Mouse (Mus musculus): Measurements from ENCODE around the gene Gjd2. TPM values are rescaled to one million over a fixed set of nuclear protein-coding genes. Genes with fewer than 3 reads are reported as not detected.

The Gjd2 gene
- polyA plus RNA-seq (2015; fragmentation: Nextera tagmentation; extraction: Ambion mirVana) = 0.23 and 0.25 TPM in 2 replicates

- no peak within 1 kb of the TSS for H3K9ac ChIP-seq
- under 1% methylated on average over 60 of the region's 60 CpGs for WGBS
- ATAC-seq (ENCODE audit: insufficient number of reproducible peaks, low FRiP score, low TSS enrichment, low read depth) = peak; percentile 39; the same call in 1 of the 2 replicates
These were observed at the start of gene Gjd2 for GRCm38 (mm10) chr2:114013295-114013771. Gene Gjd2, minus strand, starts transcription at chr2:114013619.

GRCm38 (mm10) chr2:114060071-114060591 is 46.7 kb upstream of the Gjd2 start:
- ATAC-seq (ENCODE audit: insufficient number of reproducible peaks, low FRiP score, low TSS enrichment, low read depth) = peak; percentile 30; the same call in 1 of the 2 replicates
- WGBS = 47% methylated on average over 6 of the region's 6 CpGs
- H3K27ac ChIP-seq (replicated peaks) = no peak overlapping the region

More at GRCm38 (mm10) chr2:114013295-114013771, at the start of gene Gjd2:
- peaks cover 56% of the 10 kb centered on the region for H3K27me3 ChIP-seq
- no peak within 1 kb of the TSS for H3K27ac ChIP-seq (replicated peaks)
- peak within 1 kb of the TSS; percentile 37 for H3K4me3 ChIP-seq (replicated peaks)
- no peaks in the 10 kb centered on the region for H3K36me3 ChIP-seq
- peaks cover 12% of the 10 kb centered on the region for H3K4me1 ChIP-seq
- H3K4me2 ChIP-seq (replicated peaks) = peak within 1 kb of the TSS; percentile 59
- H3K9me3 ChIP-seq (replicated peaks) = no peaks in the 10 kb centered on the region

GRCm38 (mm10) chr2:114059608-114060007 is 46.2 kb upstream of the Gjd2 start:
- H3K4me3 ChIP-seq (replicated peaks) = no peak overlapping the region
- no peaks in the 10 kb centered on the region for H3K36me3 ChIP-seq
- no peak overlapping the region for H3K4me2 ChIP-seq (replicated peaks)
- WGBS = 80% methylated on average over 1 of the region's 1 CpGs
- peaks cover 6% of the 10 kb centered on the region; the same call in 1 of the 2 replicates for H3K4me1 ChIP-seq
- no peak for ATAC-seq (ENCODE audit: insufficient number of reproducible peaks, low FRiP score, low TSS enrichment, low read depth)
- H3K9me3 ChIP-seq (replicated peaks) = no peaks in the 10 kb centered on the region
- no peak overlapping the region for H3K9ac ChIP-seq
- H3K27ac ChIP-seq (replicated peaks) = no peak overlapping the region
- H3K27me3 ChIP-seq = no peaks in the 10 kb centered on the region

More at GRCm38 (mm10) chr2:114060071-114060591, 46.7 kb upstream of the Gjd2 start:
- Histone ChIP-seq H3K36me3 (no peaks in the 10 kb centered on the region), H3K27me3 (no peaks in the 10 kb centered on the region), H3K4me1 (peaks cover 6% of the 10 kb centered on the region; the same call in 1 of the 2 replicates), H3K9ac (no peak overlapping the region), H3K4me3 (replicated peaks) (no peak overlapping the region), H3K4me2 (replicated peaks) (no peak overlapping the region), H3K9me3 (replicated peaks) (no peaks in the 10 kb centered on the region)

GRCm38 (mm10) chr2:114058226-114058796 is 44.9 kb upstream of the Gjd2 start:
- H3K9me3 ChIP-seq (replicated peaks) = no peaks in the 10 kb centered on the region
- no peak overlapping the region for H3K4me2 ChIP-seq (replicated peaks)
- peaks cover 6% of the 10 kb centered on the region; the same call in 1 of the 2 replicates for H3K4me1 ChIP-seq
- H3K4me3 ChIP-seq (replicated peaks) = no peak overlapping the region
- no peak overlapping the region for H3K9ac ChIP-seq
- WGBS = 74% methylated on average over 10 of the region's 10 CpGs
- H3K27ac ChIP-seq (replicated peaks) = no peak overlapping the region
- H3K36me3 ChIP-seq = no peaks in the 10 kb centered on the region
- no peaks in the 10 kb centered on the region for H3K27me3 ChIP-seq
- ATAC-seq (ENCODE audit: insufficient number of reproducible peaks, low FRiP score, low TSS enrichment, low read depth) = no peak

- no peak overlapping the region for H3K9ac ChIP-seq
- peaks cover 6% of the 10 kb centered on the region; the same call in 1 of the 2 replicates for H3K4me1 ChIP-seq
- no peaks in the 10 kb centered on the region for H3K9me3 ChIP-seq (replicated peaks)
- 0 out of 2 replicates have a peak overlapping the region, but pooled peaks have one; percentile 1 for H3K4me2 ChIP-seq (replicated peaks)
- H3K27me3 ChIP-seq = no peaks in the 10 kb centered on the region
- WGBS = 26% methylated on average over 10 of the region's 10 CpGs
- no peak overlapping the region; the same call in 1 of the 2 replicates for H3K27ac ChIP-seq (replicated peaks)
- no peaks in the 10 kb centered on the region for H3K36me3 ChIP-seq
- peak; percentile 66 for ATAC-seq (ENCODE audit: insufficient number of reproducible peaks, low FRiP score, low TSS enrichment, low read depth)
- no peak overlapping the region for H3K4me3 ChIP-seq (replicated peaks)
These were observed 44.0 kb upstream of the Gjd2 start for GRCm38 (mm10) chr2:114057303-114057853.

- Histone ChIP-seq H3K9ac (no peak overlapping the region), H3K27me3 (no peaks in the 10 kb centered on the region), H3K4me3 (replicated peaks) (no peak overlapping the region), H3K9me3 (replicated peaks) (no peaks in the 10 kb centered on the region), H3K36me3 (no peaks in the 10 kb centered on the region), H3K4me2 (replicated peaks) (no peak overlapping the region), H3K4me1 (peaks cover 6% of the 10 kb centered on the region; the same call in 1 of the 2 replicates), H3K27ac (replicated peaks) (no peak overlapping the region)
- ATAC-seq (ENCODE audit: insufficient number of reproducible peaks, low FRiP score, low TSS enrichment, low read depth) = no peak
- 85% methylated on average over 4 of the region's 4 CpGs for WGBS
These were observed 40.7 kb upstream of the Gjd2 start for GRCm38 (mm10) chr2:114054129-114054528.

GRCm38 (mm10) chr2:114052696-114053598 is 39.5 kb upstream of the Gjd2 start, which contains the start of gene Actc1:
Gene Actc1, minus strand, starts transcription at chr2:114053548.
- Histone ChIP-seq H3K27ac (replicated peaks) (no peak within 1 kb of the TSS), H3K27me3 (no peaks in the 10 kb centered on the region), H3K4me1 (peaks cover 6% of the 10 kb centered on the region; the same call in 1 of the 2 replicates), H3K36me3 (no peaks in the 10 kb centered on the region), H3K9me3 (replicated peaks) (no peaks in the 10 kb centered on the region), H3K4me3 (replicated peaks) (peak within 1 kb of the TSS; percentile 9; the same call in 1 of the 2 replicates), H3K4me2 (replicated peaks) (no peak within 1 kb of the TSS), H3K9ac (no peak within 1 kb of the TSS)
- 39% methylated on average over 14 of the region's 14 CpGs for WGBS
- ATAC-seq (ENCODE audit: insufficient number of reproducible peaks, low FRiP score, low TSS enrichment, low read depth) = peak; percentile 75

- H3K27me3 ChIP-seq = no peaks in the 10 kb centered on the region
- H3K9ac ChIP-seq = no peak overlapping the region
- no peak overlapping the region for H3K4me2 ChIP-seq (replicated peaks)
- no peak for ATAC-seq (ENCODE audit: insufficient number of reproducible peaks, low FRiP score, low TSS enrichment, low read depth)
- H3K4me1 ChIP-seq = no peaks in the 10 kb centered on the region
- no peaks in the 10 kb centered on the region for H3K36me3 ChIP-seq
- H3K27ac ChIP-seq (replicated peaks) = no peak overlapping the region
- WGBS = 88% methylated on average over 14 of the region's 14 CpGs
- peak overlapping the region; percentile 9 for H3K4me3 ChIP-seq (replicated peaks)
- no peaks in the 10 kb centered on the region for H3K9me3 ChIP-seq (replicated peaks)
These were observed 38.4 kb upstream of the Gjd2 start for GRCm38 (mm10) chr2:114051871-114052241.

GRCm38 (mm10) chr2:114051111-114051870 is 37.9 kb upstream of the Gjd2 start:
- Histone ChIP-seq H3K36me3 (no peaks in the 10 kb centered on the region), H3K27me3 (no peaks in the 10 kb centered on the region), H3K9ac (no peak overlapping the region), H3K4me3 (replicated peaks) (peak overlapping the region; percentile 13), H3K4me1 (no peaks in the 10 kb centered on the region), H3K27ac (replicated peaks) (no peak overlapping the region), H3K4me2 (replicated peaks) (no peak overlapping the region), H3K9me3 (replicated peaks) (no peaks in the 10 kb centered on the region)
- ATAC-seq (ENCODE audit: insufficient number of reproducible peaks, low FRiP score, low TSS enrichment, low read depth) = no peak
- 86% methylated on average over 7 of the region's 7 CpGs for WGBS

GRCm38 (mm10) chr2:114050150-114050549 is 36.7 kb upstream of the Gjd2 start:
- no peak overlapping the region; the same call in 1 of the 2 replicates for H3K4me3 ChIP-seq (replicated peaks)

More at GRCm38 (mm10) chr2:114050150-114050549, 36.7 kb upstream of the Gjd2 start:
- no peak overlapping the region for H3K4me2 ChIP-seq (replicated peaks)
- no peaks in the 10 kb centered on the region for H3K36me3 ChIP-seq
- whole genome bisulfite sequencing = 88% methylated on average over 7 of the region's 7 CpGs
- no peaks in the 10 kb centered on the region for H3K27me3 ChIP-seq
- no peak overlapping the region for H3K27ac ChIP-seq (replicated peaks)
- H3K9me3 ChIP-seq (replicated peaks) = no peaks in the 10 kb centered on the region
- H3K9ac ChIP-seq = no peak overlapping the region
- no peak for ATAC-seq (ENCODE audit: insufficient number of reproducible peaks, low FRiP score, low TSS enrichment, low read depth)
- no peaks in the 10 kb centered on the region for H3K4me1 ChIP-seq
